Mouse (Mus musculus): Measurements from ENCODE around the gene Wdr95. TPM values are rescaled to one million over a fixed set of nuclear protein-coding genes. Genes with fewer than 3 reads are reported as not detected.
"Not testable (repeated sequence)": the region's sequence is repeated elsewhere in the genome, so short reads cannot be mapped to it uniquely, and the experiment has no call there.

The Wdr95 gene
- polyA plus RNA-seq, 1 experiment from 2014 or later = 0.36 TPM

DNA sequence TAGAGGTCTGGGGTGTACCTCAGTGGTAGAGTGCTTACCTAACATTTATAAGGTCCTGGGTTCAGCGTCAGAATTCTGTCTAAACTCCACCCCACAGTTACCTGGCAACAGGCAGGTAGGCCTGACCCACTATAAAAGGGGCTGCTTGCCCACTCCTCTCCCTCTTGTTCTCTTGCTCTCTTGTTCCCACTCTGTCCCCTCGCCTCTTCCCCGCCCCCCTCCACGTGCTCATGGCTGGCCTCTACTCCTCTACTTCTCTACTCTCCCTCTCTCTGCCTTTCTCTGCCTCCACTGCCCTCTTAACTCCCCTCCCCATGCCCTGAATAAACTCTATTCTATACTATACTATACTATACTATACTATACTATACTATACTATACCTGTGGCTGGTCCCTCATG lies 1.2 kb upstream of the Wdr95 start:
- not testable (repeated sequence) for DNase-seq (ENCODE audit: low spot score); H3K27me3 ChIP-seq (ENCODE audit: control insufficient read depth, insufficient read depth, low read length); H3K4me3 ChIP-seq (replicated peaks; ENCODE audit: low read length); H3K36me3 ChIP-seq (replicated peaks; ENCODE audit: control insufficient read depth, insufficient read depth); H3K4me2 ChIP-seq (replicated peaks); H3K9ac ChIP-seq; H3K9me3 ChIP-seq (ENCODE audit: control insufficient read depth, low read length); ATAC-seq (ENCODE audit: low FRiP score)
- peaks cover 30% of the 10 kb centered on the region for H3K4me1 ChIP-seq (replicated peaks; ENCODE audit: control insufficient read depth, insufficient read depth, low read length)
- 72% methylated on average over 4 of the region's 4 CpGs for WGBS
- peak overlapping the region; percentile 90; the same call in 1 of the 2 replicates for H3K27ac ChIP-seq

DNA sequence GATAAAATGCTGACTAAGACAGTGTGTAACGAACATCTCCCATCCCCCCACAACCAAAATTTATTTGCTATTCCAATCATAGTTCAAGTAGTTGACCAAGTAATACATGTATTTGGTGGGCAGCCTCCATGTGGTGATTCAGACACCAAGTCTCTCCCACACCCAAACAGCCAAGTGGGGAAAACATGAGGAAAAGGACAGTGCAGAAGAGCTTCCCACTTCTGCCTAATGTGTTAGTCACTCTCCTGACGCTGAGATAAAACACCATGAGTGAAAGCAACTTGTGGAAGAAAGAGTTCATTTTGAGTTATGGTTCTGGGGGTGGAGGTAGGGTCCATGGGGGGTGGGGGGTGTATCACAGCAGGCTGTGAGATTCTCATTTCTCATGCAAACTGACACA lies 5.4 kb downstream of the Wdr95 start:
- Histone ChIP-seq H3K36me3 (replicated peaks; ENCODE audit: control insufficient read depth, insufficient read depth) (no peaks in the 10 kb centered on the region), H3K4me2 (replicated peaks) (no peak overlapping the region), H3K9me3 (ENCODE audit: control insufficient read depth, low read length) (no peaks in the 10 kb centered on the region), H3K9ac (no peak overlapping the region), H3K27me3 (ENCODE audit: control insufficient read depth, insufficient read depth, low read length) (no peaks in the 10 kb centered on the region), H3K27ac (no peak overlapping the region), H3K4me1 (replicated peaks; ENCODE audit: control insufficient read depth, insufficient read depth, low read length) (peaks cover 15% of the 10 kb centered on the region), H3K4me3 (replicated peaks; ENCODE audit: low read length) (no peak overlapping the region)
- WGBS = 93% methylated on average over 2 of the region's 2 CpGs
- no peak for ATAC-seq (ENCODE audit: low FRiP score)
- DNase-seq (ENCODE audit: low spot score) = no peak

DNA sequence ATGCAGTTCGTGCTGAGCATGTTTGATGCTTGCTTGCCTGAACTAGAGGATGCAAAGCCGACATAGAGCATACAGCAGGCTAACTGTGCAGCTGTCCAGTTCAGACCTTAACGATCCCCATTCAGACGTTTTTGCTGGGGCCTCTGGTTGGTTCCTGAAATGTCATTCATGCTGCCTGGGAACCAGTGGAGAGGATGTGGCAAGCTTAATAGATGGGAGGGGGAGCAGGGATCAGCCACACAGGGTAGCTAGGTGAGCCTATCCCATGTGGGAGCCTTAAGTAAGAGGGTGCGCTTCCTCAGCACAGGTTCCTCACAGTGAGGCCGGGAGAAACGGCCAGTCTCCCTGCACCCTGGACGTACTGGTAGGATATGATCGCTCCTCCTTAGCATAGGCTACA lies 7.5 kb downstream of the Wdr95 start:
- Histone ChIP-seq H3K9me3 (ENCODE audit: control insufficient read depth, low read length) (no peaks in the 10 kb centered on the region), H3K27ac (no peak overlapping the region), H3K4me2 (replicated peaks) (no peak overlapping the region), H3K4me3 (replicated peaks; ENCODE audit: low read length) (no peak overlapping the region), H3K36me3 (replicated peaks; ENCODE audit: control insufficient read depth, insufficient read depth) (no peaks in the 10 kb centered on the region), H3K4me1 (replicated peaks; ENCODE audit: control insufficient read depth, insufficient read depth, low read length) (peaks cover 12% of the 10 kb centered on the region; the same call in 1 of the 2 replicates), H3K9ac (no peak overlapping the region), H3K27me3 (ENCODE audit: control insufficient read depth, insufficient read depth, low read length) (no peaks in the 10 kb centered on the region)
- WGBS = 69% methylated on average over 9 of the region's 9 CpGs
- ATAC-seq (ENCODE audit: low FRiP score) = no peak
- no peak for DNase-seq (ENCODE audit: low spot score)

DNA sequence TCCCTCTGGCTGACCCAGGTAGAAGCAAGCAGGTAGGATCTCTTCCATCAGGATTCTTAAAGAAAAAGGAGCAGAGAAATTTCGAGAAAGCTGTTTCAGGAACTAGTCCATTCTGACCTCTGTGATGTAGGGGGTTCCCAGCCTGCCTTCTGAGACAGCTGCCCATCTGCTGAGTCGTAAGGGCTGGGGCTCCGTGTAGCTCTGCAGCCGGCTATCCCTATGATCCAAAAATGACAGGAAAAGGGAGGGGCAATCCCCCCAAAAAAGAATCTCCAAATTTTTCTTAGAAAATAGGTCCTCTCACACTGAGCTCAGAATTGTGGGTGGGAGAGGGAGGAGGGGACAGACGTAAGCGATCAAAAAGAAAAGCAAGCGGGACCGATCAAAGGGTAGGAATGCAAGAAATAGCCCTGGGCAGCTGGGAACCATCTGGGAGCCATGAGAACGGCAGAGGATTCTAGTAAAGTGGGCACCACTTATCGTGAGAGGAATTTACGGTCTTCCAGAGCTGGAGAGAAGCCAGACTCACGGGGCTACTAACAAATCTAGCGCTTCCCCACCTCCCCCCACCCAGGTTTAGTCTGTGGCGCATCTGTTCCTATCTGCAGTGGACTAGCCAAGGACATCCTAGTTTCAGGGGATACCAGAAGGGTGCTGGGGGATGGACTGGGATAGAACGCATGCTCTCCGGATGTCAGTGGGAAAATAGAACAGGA lies 9.5 kb downstream of the Wdr95 start:
- DNase-seq (ENCODE audit: low spot score) = peak; percentile 56
- peaks cover 12% of the 10 kb centered on the region; the same call in 1 of the 2 replicates for H3K4me1 ChIP-seq (replicated peaks; ENCODE audit: control insufficient read depth, insufficient read depth, low read length)
- 28% methylated on average over 16 of the region's 16 CpGs for WGBS
- H3K9me3 ChIP-seq (ENCODE audit: control insufficient read depth, low read length) = no peaks in the 10 kb centered on the region
- H3K4me3 ChIP-seq (replicated peaks; ENCODE audit: low read length) = no peak overlapping the region
- peak overlapping the region; percentile 31 for H3K4me2 ChIP-seq (replicated peaks)
- H3K9ac ChIP-seq = 0 out of 2 replicates have a peak overlapping the region, but pooled peaks have one; percentile 28
- no peaks in the 10 kb centered on the region for H3K27me3 ChIP-seq (ENCODE audit: control insufficient read depth, insufficient read depth, low read length)
- H3K27ac ChIP-seq = 0 out of 2 replicates have a peak overlapping the region, but pooled peaks have one; percentile 16
- ATAC-seq (ENCODE audit: low FRiP score) = 0 out of 2 replicates have a peak, but pooled peaks have one; percentile 55
- no peaks in the 10 kb centered on the region for H3K36me3 ChIP-seq (replicated peaks; ENCODE audit: control insufficient read depth, insufficient read depth)

GRCm38 (mm10) chr5:149538531-149538930 lies 10.1 kb downstream of the Wdr95 start:
- no peak overlapping the region for H3K9ac ChIP-seq
- DNase-seq (ENCODE audit: low spot score) = no peak
- peak overlapping the region; percentile 31; the same call in 1 of the 2 replicates for H3K4me2 ChIP-seq (replicated peaks)
- H3K27me3 ChIP-seq (ENCODE audit: control insufficient read depth, insufficient read depth, low read length) = no peaks in the 10 kb centered on the region
- peaks cover 12% of the 10 kb centered on the region; the same call in 1 of the 2 replicates for H3K4me1 ChIP-seq (replicated peaks; ENCODE audit: control insufficient read depth, insufficient read depth, low read length)
- 64% methylated on average over 8 of the region's 8 CpGs for WGBS
- H3K36me3 ChIP-seq (replicated peaks; ENCODE audit: control insufficient read depth, insufficient read depth) = no peaks in the 10 kb centered on the region
- ATAC-seq (ENCODE audit: low FRiP score) = no peak
- H3K4me3 ChIP-seq (replicated peaks; ENCODE audit: low read length) = no peak overlapping the region
- no peaks in the 10 kb centered on the region for H3K9me3 ChIP-seq (ENCODE audit: control insufficient read depth, low read length)
- H3K27ac ChIP-seq = 0 out of 2 replicates have a peak overlapping the region, but pooled peaks have one; percentile 16

GRCm38 (mm10) chr5:149539051-149539450 lies 10.6 kb downstream of the Wdr95 start:
- no peak for DNase-seq (ENCODE audit: low spot score)
- Histone ChIP-seq H3K27ac (no peak overlapping the region), H3K27me3 (ENCODE audit: control insufficient read depth, insufficient read depth, low read length) (no peaks in the 10 kb centered on the region), H3K9me3 (ENCODE audit: control insufficient read depth, low read length) (no peaks in the 10 kb centered on the region), H3K36me3 (replicated peaks; ENCODE audit: control insufficient read depth, insufficient read depth) (no peaks in the 10 kb centered on the region), H3K4me2 (replicated peaks) (no peak overlapping the region), H3K4me1 (replicated peaks; ENCODE audit: control insufficient read depth, insufficient read depth, low read length) (peaks cover 12% of the 10 kb centered on the region; the same call in 1 of the 2 replicates), H3K9ac (no peak overlapping the region), H3K4me3 (replicated peaks; ENCODE audit: low read length) (no peak overlapping the region)
- 78% methylated on average over 4 of the region's 4 CpGs for WGBS
- no peak for ATAC-seq (ENCODE audit: low FRiP score)

- DNase-seq (ENCODE audit: low spot score) = no peak
- Histone ChIP-seq H3K9me3 (ENCODE audit: control insufficient read depth, low read length) (no peaks in the 10 kb centered on the region), H3K4me3 (replicated peaks; ENCODE audit: low read length) (no peak overlapping the region), H3K27me3 (ENCODE audit: control insufficient read depth, insufficient read depth, low read length) (no peaks in the 10 kb centered on the region), H3K36me3 (replicated peaks; ENCODE audit: control insufficient read depth, insufficient read depth) (no peaks in the 10 kb centered on the region), H3K4me2 (replicated peaks) (no peak overlapping the region), H3K9ac (no peak overlapping the region), H3K27ac (no peak overlapping the region), H3K4me1 (replicated peaks; ENCODE audit: control insufficient read depth, insufficient read depth, low read length) (no peaks in the 10 kb centered on the region)
- ATAC-seq (ENCODE audit: low FRiP score) = no peak
- 72% methylated on average over 6 of the region's 10 CpGs for WGBS
Measured at GRCm38 (mm10) chr5:149551179-149551578, 22.7 kb downstream of the Wdr95 start.

- 45% methylated on average over 9 of the region's 9 CpGs for WGBS
- Histone ChIP-seq H3K9ac (no peak overlapping the region), H3K4me3 (replicated peaks; ENCODE audit: low read length) (no peak overlapping the region), H3K27me3 (ENCODE audit: control insufficient read depth, insufficient read depth, low read length) (no peaks in the 10 kb centered on the region), H3K27ac (no peak overlapping the region), H3K4me1 (replicated peaks; ENCODE audit: control insufficient read depth, insufficient read depth, low read length) (no peaks in the 10 kb centered on the region), H3K9me3 (ENCODE audit: control insufficient read depth, low read length) (no peaks in the 10 kb centered on the region), H3K4me2 (replicated peaks) (no peak overlapping the region), H3K36me3 (replicated peaks; ENCODE audit: control insufficient read depth, insufficient read depth) (no peaks in the 10 kb centered on the region)
- DNase-seq (ENCODE audit: low spot score) (no peak), ATAC-seq (ENCODE audit: low FRiP score) (no peak)
Measured at GRCm38 (mm10) chr5:149552742-149553141, 24.3 kb downstream of the Wdr95 start.

DNA sequence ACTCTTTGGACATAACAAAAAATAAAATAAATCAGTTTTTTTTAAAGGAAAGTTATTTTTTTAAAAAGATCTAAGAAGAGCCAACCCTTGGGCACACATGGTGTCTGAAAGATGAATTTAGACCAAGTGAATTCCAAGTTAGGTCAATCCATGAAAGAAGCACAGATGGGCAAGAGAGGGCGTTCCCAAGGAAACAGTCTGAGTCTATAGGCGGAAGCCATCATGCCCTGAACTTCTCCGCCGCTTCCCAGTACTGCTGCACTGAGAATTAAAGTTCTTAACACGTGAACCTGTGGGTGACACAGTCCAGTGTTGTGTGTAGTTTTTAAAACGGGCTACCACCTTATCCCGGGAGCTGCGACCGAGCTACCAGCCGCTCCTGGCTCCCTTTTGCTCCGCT lies 24.9 kb downstream of the Wdr95 start:
- 94% methylated on average over 11 of the region's 11 CpGs for WGBS
- Histone ChIP-seq H3K9me3 (ENCODE audit: control insufficient read depth, low read length) (no peaks in the 10 kb centered on the region), H3K4me3 (replicated peaks; ENCODE audit: low read length) (no peak overlapping the region), H3K36me3 (replicated peaks; ENCODE audit: control insufficient read depth, insufficient read depth) (no peaks in the 10 kb centered on the region), H3K27me3 (ENCODE audit: control insufficient read depth, insufficient read depth, low read length) (no peaks in the 10 kb centered on the region), H3K4me1 (replicated peaks; ENCODE audit: control insufficient read depth, insufficient read depth, low read length) (no peaks in the 10 kb centered on the region), H3K9ac (no peak overlapping the region), H3K27ac (no peak overlapping the region), H3K4me2 (replicated peaks) (no peak overlapping the region)
- DNase-seq (ENCODE audit: low spot score) (no peak), ATAC-seq (ENCODE audit: low FRiP score) (no peak)

Data from hindbrain, embryonic 14.5 days (tissue).